Mouse (Mus musculus): Measurements from ENCODE around the gene Slc36a3. TPM values are rescaled to one million over a fixed set of nuclear protein-coding genes. Genes with fewer than 3 reads are reported as not detected.
"Not testable (repeated sequence)": the region's sequence is repeated elsewhere in the genome, so short reads cannot be mapped to it uniquely, and the experiment has no call there.

Gene Slc36a3
- polyA plus RNA-seq, 1 experiment from 2014 or later: not detected

DNA sequence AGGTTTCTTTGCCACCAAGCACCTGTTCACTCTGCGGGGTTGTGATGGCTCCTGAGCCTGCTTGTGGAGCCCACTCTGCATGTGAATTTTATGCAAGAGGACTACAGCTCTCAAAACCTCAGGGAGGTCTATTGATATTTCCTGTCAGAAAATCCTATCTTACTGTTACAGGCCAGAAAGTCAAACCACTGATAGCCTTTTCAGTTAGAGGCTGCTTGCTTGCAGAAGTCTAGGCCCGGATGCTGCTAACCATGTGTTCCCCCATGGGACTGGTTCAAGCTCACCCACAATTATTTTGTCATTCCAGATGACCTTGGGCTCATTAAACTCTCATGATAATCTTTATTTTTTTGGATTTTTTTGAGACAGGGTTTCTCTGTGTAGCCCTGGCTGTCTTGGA lies 34.5 kb downstream of the Slc36a3 start:
- Histone ChIP-seq H3K27ac (replicated peaks) (no peak overlapping the region), H3K9me3 (no peaks in the 10 kb centered on the region), H3K36me3 (no peaks in the 10 kb centered on the region), H3K27me3 (no peaks in the 10 kb centered on the region), H3K4me1 (replicated peaks) (no peaks in the 10 kb centered on the region), H3K4me2 (no peak overlapping the region), H3K4me3 (no peak overlapping the region), H3K9ac (no peak overlapping the region)
- 92% methylated on average over 2 of the region's 2 CpGs for WGBS
- no peak for ATAC-seq (ENCODE audit: low FRiP score, low read depth)

DNA sequence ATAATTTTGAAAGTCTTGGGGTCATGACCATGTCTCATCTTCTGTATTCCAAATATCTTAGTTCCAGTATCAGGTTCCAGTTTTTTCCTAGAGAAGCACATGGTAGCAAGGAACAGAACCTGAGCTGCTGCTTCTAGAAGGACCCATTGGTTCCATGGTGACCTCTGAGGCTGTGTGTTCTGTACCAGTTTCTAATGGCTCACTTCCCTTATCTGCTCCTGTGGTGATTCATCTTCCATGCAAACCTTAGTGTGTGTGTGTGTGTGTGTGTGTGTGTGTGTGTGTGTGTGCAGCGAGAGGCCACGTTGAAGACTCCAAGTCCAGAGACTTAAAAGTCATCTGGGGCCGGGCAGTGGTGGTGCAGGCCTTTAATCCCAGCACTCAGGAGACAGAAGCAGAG lies 35.5 kb downstream of the Slc36a3 start:
- no peak overlapping the region for H3K9ac ChIP-seq
- H3K27me3 ChIP-seq: no peaks in the 10 kb centered on the region
- H3K4me1 ChIP-seq (replicated peaks): no peaks in the 10 kb centered on the region
- ATAC-seq (ENCODE audit: low FRiP score, low read depth): no peak
- no peaks in the 10 kb centered on the region for H3K36me3 ChIP-seq
- H3K9me3 ChIP-seq: no peaks in the 10 kb centered on the region
- no peak overlapping the region for H3K4me3 ChIP-seq
- no peak overlapping the region for H3K4me2 ChIP-seq
- H3K27ac ChIP-seq (replicated peaks): no peak overlapping the region
- WGBS: 94% methylated on average over 3 of the region's 3 CpGs

DNA sequence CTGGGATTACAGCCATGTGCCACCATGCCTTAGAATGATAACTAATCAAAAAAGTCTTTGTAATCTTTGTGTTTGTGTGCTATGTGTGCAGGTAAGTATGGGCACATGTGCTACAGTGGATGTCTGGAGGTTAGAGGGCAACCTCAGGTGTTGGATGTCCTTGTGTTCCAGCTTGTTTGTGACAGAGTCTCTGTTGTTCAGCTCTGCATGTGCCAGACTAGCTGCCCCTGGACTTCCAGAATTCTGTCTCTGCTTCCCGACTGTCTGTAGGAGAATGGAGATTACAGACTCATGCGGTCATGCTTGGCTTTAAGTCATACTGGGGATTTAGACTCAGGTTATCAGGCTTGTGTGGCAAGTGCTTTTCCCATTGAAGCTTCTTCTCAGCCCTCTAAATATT lies 37.2 kb downstream of the Slc36a3 start:
- H3K27ac ChIP-seq (replicated peaks): no peak overlapping the region
- H3K9ac ChIP-seq: no peak overlapping the region
- 75% methylated on average over 2 of the region's 2 CpGs for WGBS
- H3K9me3 ChIP-seq: no peaks in the 10 kb centered on the region
- no peak for ATAC-seq (ENCODE audit: low FRiP score, low read depth)
- H3K4me2 ChIP-seq: no peak overlapping the region
- H3K36me3 ChIP-seq: peaks cover 5% of the 10 kb centered on the region; the same call in 1 of the 2 replicates
- no peaks in the 10 kb centered on the region for H3K27me3 ChIP-seq
- no peak overlapping the region for H3K4me3 ChIP-seq
- H3K4me1 ChIP-seq (replicated peaks): no peaks in the 10 kb centered on the region

DNA sequence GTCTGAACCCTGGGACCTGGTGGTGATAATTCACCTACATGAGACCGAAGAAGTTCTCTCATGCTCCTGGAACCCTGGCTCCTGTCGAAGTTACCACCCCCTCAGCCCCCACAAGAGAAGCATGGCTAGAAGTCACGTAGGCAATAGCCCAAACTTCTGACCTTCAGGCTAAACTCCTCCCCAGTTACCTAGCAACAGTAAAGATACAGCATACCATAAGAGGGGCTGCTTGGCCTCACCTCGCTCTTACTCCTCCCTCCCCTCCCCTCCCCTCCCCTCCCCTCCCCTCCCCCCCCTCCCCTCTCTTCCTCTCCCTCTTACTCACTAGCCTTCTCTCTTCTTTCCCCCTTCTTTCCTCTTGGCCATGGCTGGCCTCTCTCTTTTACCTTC lies 37.7 kb downstream of the Slc36a3 start:
- not testable (repeated sequence) for ATAC-seq (ENCODE audit: low FRiP score, low read depth)
- WGBS: 36% methylated on average over 4 of the region's 4 CpGs

DNA sequence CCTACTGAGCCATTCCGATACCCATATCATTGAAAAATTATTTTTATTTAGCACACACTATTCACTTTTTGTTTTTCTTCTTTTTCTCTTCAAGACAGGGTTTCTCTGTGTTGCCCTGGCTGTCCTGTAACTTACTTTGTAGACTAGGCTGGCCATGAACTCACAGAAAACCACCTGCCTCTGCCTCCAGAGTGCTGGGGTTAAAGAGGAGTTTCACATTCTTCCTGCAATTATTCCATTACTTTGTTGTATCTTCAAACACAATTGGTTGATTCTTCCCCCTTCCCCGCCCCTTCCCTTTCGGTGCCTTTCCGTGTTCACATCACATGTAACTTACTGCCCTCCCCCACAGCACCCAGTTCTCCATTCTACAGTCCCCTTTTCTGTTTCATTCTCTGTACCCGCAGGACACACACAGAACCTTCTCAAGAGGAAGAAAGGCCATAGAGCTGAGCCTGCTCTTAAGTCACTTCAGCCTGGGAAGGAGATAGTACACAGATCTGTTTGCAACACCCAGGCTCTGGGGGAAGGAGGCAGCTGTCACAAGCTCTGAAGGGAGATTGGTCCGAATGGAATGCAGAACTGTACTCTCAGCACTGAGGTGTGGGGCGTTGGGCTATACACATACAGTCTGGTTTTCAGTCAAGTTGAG lies 38.2 kb downstream of the Slc36a3 start:
- no peak for ATAC-seq (ENCODE audit: low FRiP score, low read depth)
- H3K36me3 ChIP-seq: peaks cover 8% of the 10 kb centered on the region; the same call in 1 of the 2 replicates
- no peaks in the 10 kb centered on the region for H3K9me3 ChIP-seq
- H3K9ac ChIP-seq: no peak overlapping the region
- no peaks in the 10 kb centered on the region for H3K27me3 ChIP-seq
- H3K27ac ChIP-seq (replicated peaks): no peak overlapping the region
- H3K4me1 ChIP-seq (replicated peaks): no peaks in the 10 kb centered on the region
- no peak overlapping the region for H3K4me3 ChIP-seq
- 80% methylated on average over 7 of the region's 7 CpGs for WGBS
- H3K4me2 ChIP-seq: no peak overlapping the region

More for the DNA sequence above, 37.7 kb downstream of the Slc36a3 start:
- not testable (repeated sequence) for H3K27me3 ChIP-seq; H3K27ac ChIP-seq (replicated peaks); H3K9me3 ChIP-seq; H3K36me3 ChIP-seq; H3K9ac ChIP-seq; H3K4me3 ChIP-seq; H3K4me2 ChIP-seq; H3K4me1 ChIP-seq (replicated peaks)

DNA sequence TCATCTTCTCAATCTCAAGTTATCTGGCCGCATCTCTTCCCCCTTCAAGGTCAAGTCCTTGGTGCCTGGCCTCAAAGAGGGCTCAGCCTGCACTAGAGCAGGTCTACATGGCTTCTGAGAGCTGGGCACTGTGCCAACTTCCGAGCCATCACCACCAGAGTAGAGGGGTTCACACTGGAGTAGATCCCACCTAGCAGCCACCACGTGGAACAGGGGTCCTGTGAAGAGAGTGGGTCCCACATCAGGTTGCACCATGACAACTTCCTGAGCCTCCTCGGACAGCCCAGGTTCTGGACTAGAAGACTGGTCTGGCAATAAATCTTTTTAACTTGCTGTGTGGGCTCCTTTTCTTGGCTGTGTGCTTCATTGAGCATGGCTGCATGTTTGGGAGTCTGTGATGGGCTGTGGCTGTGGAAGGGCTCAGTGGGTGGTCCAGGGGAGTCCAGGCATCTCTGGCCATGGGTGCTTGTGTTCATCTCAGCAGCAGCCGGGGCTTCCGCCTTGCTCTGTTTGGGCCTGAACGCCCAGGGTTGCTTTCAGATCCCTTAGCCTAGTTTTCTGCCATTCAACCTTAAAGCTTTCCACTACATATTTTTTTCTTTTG lies 40.8 kb downstream of the Slc36a3 start:
- H3K27ac ChIP-seq (replicated peaks): no peak overlapping the region
- no peak overlapping the region for H3K4me3 ChIP-seq
- peaks cover 8% of the 10 kb centered on the region; the same call in 1 of the 2 replicates for H3K36me3 ChIP-seq
- H3K9me3 ChIP-seq: no peaks in the 10 kb centered on the region
- no peaks in the 10 kb centered on the region for H3K4me1 ChIP-seq (replicated peaks)
- H3K9ac ChIP-seq: no peak overlapping the region
- ATAC-seq (ENCODE audit: low FRiP score, low read depth): no peak
- 82% methylated on average over 7 of the region's 7 CpGs for WGBS
- no peaks in the 10 kb centered on the region for H3K27me3 ChIP-seq
- no peak overlapping the region for H3K4me2 ChIP-seq

DNA sequence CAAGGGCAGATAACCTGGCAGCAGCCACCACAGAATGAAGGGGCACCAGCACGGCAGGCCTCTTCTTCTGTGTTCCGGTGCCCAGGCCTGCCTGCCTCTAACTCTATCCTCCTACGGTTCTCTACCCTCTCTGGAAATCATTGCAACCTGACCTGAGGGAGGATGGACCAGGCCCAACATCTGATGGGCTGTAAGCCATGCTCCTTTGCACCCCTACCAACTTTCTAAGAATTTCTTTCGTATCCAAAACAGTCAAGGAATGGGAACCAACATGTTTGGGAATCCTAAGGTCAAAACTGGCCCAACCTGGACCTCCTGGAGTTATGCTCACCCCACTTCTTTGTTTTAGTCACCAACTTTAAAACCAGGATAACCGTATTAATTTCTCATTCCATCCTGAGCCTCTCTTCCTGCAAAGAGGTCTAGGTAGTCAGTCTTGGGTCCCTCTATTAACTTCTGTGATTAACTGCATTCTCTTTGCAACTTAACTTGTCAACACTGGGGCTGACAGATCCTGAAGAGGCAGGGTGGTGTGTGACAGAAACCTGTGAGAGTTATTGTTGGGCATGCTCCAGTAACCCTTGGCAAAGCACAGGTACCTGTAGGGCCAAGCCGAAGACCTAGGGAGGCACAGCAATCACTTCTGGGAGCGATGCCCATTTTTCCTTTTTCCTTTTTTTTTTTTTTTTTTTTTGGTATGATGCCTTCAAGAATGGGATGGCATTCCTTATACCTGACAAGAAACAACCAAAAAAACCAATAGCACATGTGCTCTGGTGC lies 41.8 kb downstream of the Slc36a3 start:
- Histone ChIP-seq H3K9ac (no peak overlapping the region), H3K9me3 (no peaks in the 10 kb centered on the region), H3K27ac (replicated peaks) (no peak overlapping the region), H3K27me3 (no peaks in the 10 kb centered on the region), H3K4me2 (no peak overlapping the region), H3K36me3 (peaks cover 8% of the 10 kb centered on the region; the same call in 1 of the 2 replicates), H3K4me1 (replicated peaks) (no peaks in the 10 kb centered on the region), H3K4me3 (no peak overlapping the region)
- WGBS: 91% methylated on average over 7 of the region's 7 CpGs
- ATAC-seq (ENCODE audit: low FRiP score, low read depth): no peak

DNA sequence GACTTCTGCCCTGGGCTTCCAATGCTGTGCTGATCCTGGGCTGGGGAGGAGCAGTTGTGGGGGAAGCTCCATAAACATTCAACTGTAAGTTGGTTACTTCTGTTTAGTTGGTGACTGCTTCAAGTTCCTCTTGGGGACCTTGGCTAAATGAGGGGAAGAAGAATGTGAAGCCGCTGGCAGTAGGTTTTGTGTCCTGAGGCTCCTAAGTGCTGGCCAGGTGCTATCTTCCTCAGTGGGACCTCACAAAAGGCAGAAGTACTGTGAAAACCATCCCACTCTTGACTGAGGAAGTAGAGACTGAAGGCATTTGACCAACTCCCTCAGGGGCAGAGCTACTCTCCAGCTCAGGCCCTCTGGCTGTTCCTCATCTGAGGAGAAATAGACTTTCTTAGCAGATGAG lies 44.9 kb downstream of the Slc36a3 start:
- Histone ChIP-seq H3K9ac (no peak overlapping the region), H3K36me3 (peaks cover 11% of the 10 kb centered on the region; the same call in 1 of the 2 replicates), H3K27ac (replicated peaks) (no peak overlapping the region), H3K27me3 (no peaks in the 10 kb centered on the region), H3K4me1 (replicated peaks) (no peaks in the 10 kb centered on the region), H3K4me3 (no peak overlapping the region), H3K4me2 (no peak overlapping the region), H3K9me3 (no peaks in the 10 kb centered on the region)
- WGBS: 93% methylated on average over 1 of the region's 1 CpGs
- ATAC-seq (ENCODE audit: low FRiP score, low read depth): no peak

DNA sequence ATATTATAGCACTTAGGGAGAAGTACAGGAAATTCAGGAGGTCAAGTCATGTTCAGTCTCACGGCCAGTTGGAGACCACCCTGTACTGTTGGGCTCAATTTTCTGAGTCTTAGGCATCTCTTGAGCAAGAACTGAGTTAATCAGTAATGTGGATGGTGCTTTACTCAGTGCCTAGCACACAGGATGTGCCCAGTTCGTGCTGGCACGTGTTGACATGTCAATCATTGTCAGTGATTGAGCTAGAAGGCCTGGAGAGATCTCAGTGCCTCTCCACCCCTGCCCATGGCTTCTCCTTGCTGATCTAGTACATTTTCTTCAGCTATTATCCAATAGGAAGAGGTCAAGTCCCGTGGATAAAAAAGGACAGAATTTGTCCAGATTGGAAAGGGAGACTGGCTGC lies 46.1 kb downstream of the Slc36a3 start:
- Histone ChIP-seq H3K4me1 (replicated peaks) (no peaks in the 10 kb centered on the region), H3K27ac (replicated peaks) (no peak overlapping the region), H3K27me3 (no peaks in the 10 kb centered on the region), H3K9me3 (no peaks in the 10 kb centered on the region), H3K36me3 (peaks cover 11% of the 10 kb centered on the region; the same call in 1 of the 2 replicates), H3K9ac (no peak overlapping the region), H3K4me2 (no peak overlapping the region), H3K4me3 (no peak overlapping the region)
- WGBS: 86% methylated on average over 4 of the region's 4 CpGs
- no peak for ATAC-seq (ENCODE audit: low FRiP score, low read depth)

DNA sequence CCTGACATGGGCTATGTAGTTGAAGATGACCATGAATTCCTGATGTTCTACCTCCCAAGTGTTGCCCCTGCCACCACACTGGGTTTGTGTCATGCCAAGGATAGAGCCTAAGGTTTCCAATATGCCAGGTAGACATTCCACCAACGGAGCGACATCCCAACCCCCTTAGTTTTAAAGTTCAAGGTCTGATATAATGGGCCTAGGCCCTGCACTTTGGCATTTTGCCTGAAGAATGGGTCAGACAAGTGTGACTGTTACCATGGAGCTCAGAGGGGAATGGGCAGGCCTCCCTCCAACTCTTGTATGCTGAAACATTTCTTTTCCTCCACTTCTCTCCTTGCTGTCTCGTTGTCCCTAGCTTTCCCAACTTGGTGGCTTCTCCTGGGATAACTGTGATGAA lies 48.3 kb downstream of the Slc36a3 start:
- Histone ChIP-seq H3K4me1 (replicated peaks) (peaks cover 20% of the 10 kb centered on the region), H3K27me3 (no peaks in the 10 kb centered on the region), H3K9ac (no peak overlapping the region), H3K27ac (replicated peaks) (no peak overlapping the region), H3K9me3 (no peaks in the 10 kb centered on the region), H3K4me2 (no peak overlapping the region), H3K36me3 (0 out of 2 replicates have a peak, but pooled peaks cover 3% of the 10 kb centered on the region), H3K4me3 (no peak overlapping the region)
- ATAC-seq (ENCODE audit: low FRiP score, low read depth): no peak
- WGBS: 64% methylated on average over 3 of the region's 3 CpGs

DNA sequence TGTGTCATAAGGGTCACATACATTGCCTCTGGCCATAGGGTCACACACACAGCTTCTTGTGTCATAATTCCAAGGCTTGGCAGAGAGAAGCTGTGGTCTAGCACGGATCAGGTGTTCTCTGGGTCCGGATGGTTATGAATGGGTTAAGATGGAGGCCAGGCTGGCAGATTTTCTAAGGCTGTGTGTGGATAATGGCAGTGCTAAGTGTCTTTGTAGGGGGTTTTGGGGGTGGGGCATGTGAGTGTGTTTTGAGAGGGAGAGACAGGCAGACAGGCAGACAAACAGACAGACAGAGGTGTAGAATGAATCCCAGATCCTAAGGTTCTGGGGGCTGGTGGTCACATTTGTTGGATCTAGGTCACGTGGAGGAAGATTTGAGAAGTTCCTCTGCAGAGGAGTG lies 49.5 kb downstream of the Slc36a3 start:
- H3K4me3 ChIP-seq: no peak overlapping the region
- H3K36me3 ChIP-seq: 0 out of 2 replicates have a peak, but pooled peaks cover 3% of the 10 kb centered on the region
- no peak overlapping the region for H3K9ac ChIP-seq
- 98% methylated on average over 3 of the region's 3 CpGs for WGBS
- H3K27me3 ChIP-seq: no peaks in the 10 kb centered on the region
- no peak overlapping the region for H3K27ac ChIP-seq (replicated peaks)
- H3K9me3 ChIP-seq: no peaks in the 10 kb centered on the region
- peaks cover 24% of the 10 kb centered on the region for H3K4me1 ChIP-seq (replicated peaks)
- no peak for ATAC-seq (ENCODE audit: low FRiP score, low read depth)
- no peak overlapping the region for H3K4me2 ChIP-seq

DNA sequence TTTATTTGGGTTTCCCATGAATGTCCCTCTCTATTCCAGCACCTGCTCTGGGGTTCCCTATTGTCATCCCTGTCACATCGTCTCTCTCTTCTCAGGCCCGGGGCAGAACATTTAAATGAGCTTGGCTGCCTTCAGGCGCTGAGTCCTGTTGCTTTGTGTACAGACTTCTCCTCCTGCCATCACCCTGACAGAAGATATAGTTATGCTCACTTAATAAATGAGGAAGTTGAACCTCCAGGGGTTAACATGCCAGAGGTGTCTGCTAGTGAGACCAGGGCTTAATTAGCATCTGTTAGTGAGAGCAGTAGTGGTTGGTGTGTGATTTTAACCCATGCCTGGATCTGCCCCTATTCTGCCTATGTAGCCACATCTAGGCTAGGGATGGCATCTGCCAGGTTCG lies 51.6 kb downstream of the Slc36a3 start:
- H3K4me2 ChIP-seq: peak overlapping the region; percentile 20; the same call in 1 of the 2 replicates
- WGBS: 28% methylated on average over 4 of the region's 4 CpGs
- H3K9ac ChIP-seq: no peak overlapping the region
- no peak overlapping the region for H3K27ac ChIP-seq (replicated peaks)
- ATAC-seq (ENCODE audit: low FRiP score, low read depth): no peak
- H3K36me3 ChIP-seq: 0 out of 2 replicates have a peak, but pooled peaks cover 3% of the 10 kb centered on the region
- no peaks in the 10 kb centered on the region for H3K27me3 ChIP-seq
- H3K9me3 ChIP-seq: no peaks in the 10 kb centered on the region
- no peak overlapping the region for H3K4me3 ChIP-seq
- peaks cover 26% of the 10 kb centered on the region for H3K4me1 ChIP-seq (replicated peaks)

Measured in hindbrain, embryonic 15.5 days (tissue).